ENCODE assay signal across 10 mouse cellular contexts in genomic region chr3:60111889-60112646, GRCm38 (mm10). TPM values are rescaled to one million over a fixed set of nuclear protein-coding genes. Genes with fewer than 3 reads are reported as not detected.
A peak's percentile ranks its signal among the peaks of the same experiment; 100 is the strongest.
DNase-seq lines count a peak whose midpoint lies in the region.
"Had no signal": no experiment of that assay in that cellular context is flagged by ENCODE, and none has a peak within 500 bp of the region (broad histone marks: within the 10 kb centered on the region; RNA-seq: fewer than 3 reads in every experiment).

No protein-coding gene starts in this region.

- no peak overlapping the region for H3K4me3 ChIP-seq in heart, embryonic 10.5 days
- H3K4me3 ChIP-seq: stomach, embryonic 15.5 days had no signal

- WGBS in heart, embryonic 10.5 days: 74% methylated on average over 6 of the region's 6 CpGs

- DNase-seq in heart, adult 18-20 months: peak; percentile 24 to 28
- no peak for DNase-seq in heart, embryonic 10.5 days (ENCODE audit: low spot score)
- DNase-seq in ovary, postnatal 14 days (ENCODE audit: low spot score): peak; percentile 12
- no peak for DNase-seq in ovary, adult 18-20 months (ENCODE audit: low spot score)
- DNase-seq in embryo, embryonic 10.5 days (ENCODE audit: low spot score): peak; percentile 58
- peak; percentile 56 for DNase-seq in lung, postnatal 36 days
- no peak for DNase-seq in thymus, adult 18-20 months
- DNase-seq in right cerebral cortex, postnatal 36 days (ENCODE audit: low spot score in 2 of 2): no peak

- H3K9me3 ChIP-seq in heart, embryonic 10.5 days: no peaks in the 10 kb centered on the region
- H3K9me3 ChIP-seq: stomach, embryonic 15.5 days had no signal

- no peaks in the 10 kb centered on the region for H3K4me1 ChIP-seq in heart, embryonic 10.5 days
- H3K4me1 ChIP-seq: stomach, embryonic 15.5 days had no signal

- no peak overlapping the region for H3K27ac ChIP-seq in heart, embryonic 10.5 days
- H3K27ac ChIP-seq: stomach, embryonic 15.5 days had no signal

- no peaks in the 10 kb centered on the region for H3K36me3 ChIP-seq in heart, embryonic 10.5 days
- H3K36me3 ChIP-seq: stomach, embryonic 15.5 days had no signal

- no peaks in the 10 kb centered on the region for H3K27me3 ChIP-seq in heart, embryonic 10.5 days (ENCODE audit: insufficient read depth, poor library complexity, severe bottlenecking)
- H3K27me3 ChIP-seq: stomach, embryonic 15.5 days had no signal

RNA-seq across cellular contexts. Expression of gene Sucnr1, which starts 30.4 kb away (rescaled TPM):
- under 1 TPM in 1 of 2 experiments, not detected in 1; 0.67 TPM for total RNA-seq in heart, adult 18-20 months (2021)
- polyA plus RNA-seq in heart, embryonic 10.5 days (2016; fragmentation: Nextera tagmentation; extraction: Ambion mirVana): not detected in 2 replicates
- polyA plus RNA-seq: limb, embryonic 11.5 days had no signal

Comparison
In these comparisons a context has a peak if more than half of its experiments do, and no peak if none do; other contexts are left out.
1. DNase-seq: peak in heart, adult 18-20 months (2 of 2), ovary, postnatal 14 days (single experiment), embryo, embryonic 10.5 days (single experiment) and lung, postnatal 36 days (single experiment); none in heart, embryonic 10.5 days (single experiment), ovary, adult 18-20 months (single experiment), thymus, adult 18-20 months (0 of 2) and right cerebral cortex, postnatal 36 days (0 of 2).